Comparison of ENCODE assay signal across 10 mouse cellular contexts in the genomic region with DNA sequence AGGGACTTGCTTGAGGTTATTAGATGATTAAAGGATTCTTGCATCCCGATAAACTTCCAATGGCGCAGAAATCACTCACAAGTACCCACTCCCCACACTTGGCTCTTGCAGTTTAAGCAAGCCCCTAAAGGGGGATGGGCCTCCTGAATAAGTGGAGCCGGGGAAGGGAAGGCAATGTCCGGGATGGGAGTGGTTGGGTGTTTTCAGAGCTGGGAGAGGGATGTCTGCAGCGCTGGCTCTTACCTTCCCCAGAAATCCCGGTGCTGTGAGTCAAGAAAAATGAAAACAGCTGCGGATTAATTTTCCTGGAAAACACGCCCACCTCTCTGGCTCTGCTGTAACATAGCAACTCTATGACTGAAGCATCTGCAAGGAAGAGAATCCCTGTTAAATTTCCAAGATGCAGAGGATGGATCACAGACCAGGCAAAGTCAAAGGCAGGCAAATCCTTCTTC. TPM values are rescaled to one million over a fixed set of nuclear protein-coding genes. Genes with fewer than 3 reads are reported as not detected.
A peak's percentile ranks its signal among the peaks of the same experiment; 100 is the strongest.
DNase-seq lines count a peak whose midpoint lies in the region; ATAC-seq lines count a peak whose summit lies in the region.
"Had no signal": no experiment of that assay in that cellular context is flagged by ENCODE, and none has a peak within 500 bp of the region (broad histone marks: within the 10 kb centered on the region; RNA-seq: fewer than 3 reads in every experiment).

A gene (minus strand): TSS at position 405 of the 455 bp plus-strand sequence.

- under 1% methylated on average over 8 of the region's 8 CpGs for WGBS in hindbrain, embryonic 11.5 days

- H3K9me3 ChIP-seq in hindbrain, embryonic 11.5 days (ENCODE audit: control insufficient read depth, low read length): no peaks in the 10 kb centered on the region

- H3K36me3 ChIP-seq in hindbrain, embryonic 11.5 days (ENCODE audit: control insufficient read depth, insufficient read depth, low read length): no peaks in the 10 kb centered on the region

- no peak within 1 kb of the TSS for H3K27ac ChIP-seq in hindbrain, embryonic 11.5 days (ENCODE audit: low read depth, low read length)

- DNase-seq in cerebellum, postnatal 14 days: peak; percentile 1
- no peak for DNase-seq in cerebellum, adult 11-12 months
- no peak for DNase-seq in urinary bladder, adult 2 months (ENCODE audit: low spot score)
- no peak for DNase-seq in urinary bladder, postnatal 10 days (ENCODE audit: low spot score)
- peak; percentile 52 for DNase-seq in hindbrain, embryonic 11.5 days (ENCODE audit: low spot score)
- peak; percentile 16 for DNase-seq in yolk sac, embryonic 10.5 days (ENCODE audit: low spot score)
- DNase-seq in cerebellum, adult 9-11 months: no peak

- peak; percentile 59 for ATAC-seq in hindbrain, embryonic 11.5 days (ENCODE audit: low FRiP score)
- ATAC-seq in megakaryocyte, adult 5-6 weeks (ENCODE audit: poor library complexity, severe bottlenecking): peak; percentile 59

- no peaks in the 10 kb centered on the region for H3K4me1 ChIP-seq in hindbrain, embryonic 11.5 days (replicated peaks; ENCODE audit: control insufficient read depth, insufficient read depth, low read length)

- peak within 1 kb of the TSS; percentile 56 for H3K4me2 ChIP-seq in hindbrain, embryonic 11.5 days (replicated peaks; ENCODE audit: low read depth, low read length)

- peak within 1 kb of the TSS; percentile 23; the same call in 1 of the 2 replicates for H3K9ac ChIP-seq in hindbrain, embryonic 11.5 days (ENCODE audit: low read depth, low read length)

- no peaks in the 10 kb centered on the region for H3K27me3 ChIP-seq in hindbrain, embryonic 11.5 days (ENCODE audit: control insufficient read depth, insufficient read depth, low read length)

- H3K4me3 ChIP-seq in hindbrain, embryonic 11.5 days (ENCODE audit: low read depth, low read length): peak within 1 kb of the TSS; percentile 35

RNA-seq across cellular contexts. Expression of the gene that starts here (rescaled TPM):
- 14.8 and 16.8 TPM in 2 replicates for polyA plus RNA-seq in urinary bladder, adult 2 months (2012; rRNA removed)
- polyA plus RNA-seq in hindbrain, embryonic 11.5 days (2014; fragmentation: Nextera tagmentation; extraction: Ambion mirVana): 15.9 and 19.0 TPM in 2 replicates
- 0.14 and 0.74 TPM in 2 replicates for total RNA-seq in megakaryocyte, adult 5-6 weeks (2015)
- 0.11 and 0.37 TPM in 2 replicates for total RNA-seq in megakaryocyte, adult 5-6 weeks (2017)
- total RNA-seq: neutrophil, adult 5-6 weeks had no signal
- polyA plus RNA-seq: C2C12 had no signal

Comparison
In these comparisons a context has a peak if more than half of its experiments do, and no peak if none do; other contexts are left out.
1. DNase-seq: peak in cerebellum, postnatal 14 days (2 of 2), hindbrain, embryonic 11.5 days (single experiment) and yolk sac, embryonic 10.5 days (single experiment); none in cerebellum, adult 11-12 months (single experiment), urinary bladder, adult 2 months (single experiment), urinary bladder, postnatal 10 days (single experiment) and cerebellum, adult 9-11 months (single experiment).
2. Peak in ATAC-seq in megakaryocyte, adult 5-6 weeks; RNA of the gene not detected or under 1 TPM.